Mouse (Mus musculus) cerebellum, adult 8-10 months (tissue): Measurements from ENCODE around the gene Fbln1.
A peak's percentile ranks its signal among the peaks of the same experiment; 100 is the strongest.

Experiments used
- DNase-seq: peaks from one replicate; pipeline ENCODE4 v3.0.0; 2022

The Fbln1 gene

DNA sequence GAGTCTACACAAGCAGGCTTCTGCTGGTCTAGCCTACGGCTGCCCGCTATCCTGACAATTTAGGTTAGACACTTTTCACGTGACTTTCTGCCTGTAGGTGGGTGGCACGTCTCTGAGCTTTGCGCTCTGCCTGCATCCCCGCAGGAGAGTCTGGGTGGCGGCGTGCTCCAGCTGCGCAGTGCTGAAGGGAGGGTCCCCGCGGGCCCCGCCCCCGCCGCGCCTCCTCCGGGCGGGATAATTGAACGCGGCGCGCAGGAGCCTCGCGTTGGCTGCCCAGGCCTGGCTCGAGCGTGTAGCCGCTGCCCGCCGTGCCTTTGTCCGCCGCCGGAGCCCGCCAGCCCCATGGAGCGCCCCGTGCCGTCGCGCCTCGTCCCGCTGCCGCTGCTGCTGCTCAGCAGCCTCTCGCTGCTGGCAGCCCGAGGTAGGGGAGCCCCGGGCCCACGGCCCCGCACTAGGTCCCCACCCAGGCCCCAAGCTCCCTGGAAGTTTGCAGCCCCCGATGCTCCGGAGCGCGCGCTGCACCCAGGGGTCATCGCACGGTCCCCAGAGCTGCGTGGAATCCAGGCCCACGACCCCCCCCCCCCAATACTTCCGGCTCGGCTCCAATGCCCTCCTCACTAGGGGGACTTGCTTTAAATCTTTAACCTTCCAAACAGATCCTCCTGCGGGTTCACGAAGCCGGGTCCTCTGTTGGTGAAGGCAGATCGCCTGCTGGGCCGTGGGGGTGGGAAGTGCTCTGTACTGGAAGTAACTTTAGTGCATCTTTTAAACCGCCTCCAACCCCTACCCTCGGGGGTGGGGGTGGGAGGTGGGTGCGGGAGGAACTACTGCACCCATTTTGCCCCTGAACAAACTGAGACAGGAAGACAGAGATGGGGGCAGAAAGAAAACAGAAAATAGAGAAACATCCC is at the start of gene Fbln1:
Fbln1 (plus strand) TSS at position 158 of the 911 bp plus-strand sequence.
- no peak for DNase-seq

GRCm38 (mm10) chr15:85156198-85156597 is 49.6 kb upstream of the Fbln1 start:
- no peak for DNase-seq

GRCm38 (mm10) chr15:85161416-85161815 is 44.3 kb upstream of the Fbln1 start:
- DNase-seq = no peak

DNA sequence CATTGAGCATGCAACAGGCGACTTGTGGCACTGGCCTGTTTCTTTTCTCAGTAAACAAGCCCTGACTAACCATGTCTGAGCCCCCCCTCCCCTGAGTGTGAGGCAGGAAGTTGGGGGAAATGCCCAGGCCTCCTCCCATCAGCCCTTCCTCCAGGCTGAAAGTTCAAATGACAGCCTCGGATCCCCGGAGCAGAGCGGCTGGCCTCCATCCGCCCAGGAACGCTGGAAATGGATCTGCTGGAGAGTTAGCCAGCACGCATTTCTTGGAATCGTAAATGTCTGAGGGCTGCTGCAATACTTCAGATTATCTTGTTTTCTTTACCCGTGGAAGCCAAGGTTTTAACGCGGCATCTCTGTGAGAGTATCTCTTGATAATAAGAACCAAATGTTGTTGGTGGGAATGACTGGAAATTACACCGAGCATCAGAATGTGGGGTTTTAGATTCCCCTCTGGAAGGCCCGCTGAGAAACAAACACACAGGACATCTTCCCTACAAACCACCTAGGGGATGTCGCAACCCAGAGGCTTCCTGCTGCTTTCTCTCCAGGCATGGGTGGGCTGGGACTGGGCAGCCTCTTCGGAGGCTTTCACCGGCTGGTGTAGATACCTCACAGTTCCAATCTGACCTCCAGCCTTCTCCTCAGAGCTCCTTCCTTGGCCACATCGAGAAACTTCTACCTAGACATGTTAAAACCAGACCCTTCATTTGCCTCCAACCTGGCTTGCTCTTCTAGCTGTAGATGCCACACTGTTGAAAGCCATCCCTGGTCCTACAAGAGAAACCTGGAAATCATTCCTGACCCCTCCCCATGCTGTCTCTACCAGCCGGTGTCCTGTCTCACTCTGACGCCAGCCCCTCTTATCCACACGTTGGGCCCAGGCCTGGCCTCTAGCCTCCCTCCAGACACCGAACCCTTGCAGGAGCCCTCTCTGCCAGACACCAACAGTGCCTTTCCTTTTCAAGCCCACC is 42.8 kb upstream of the Fbln1 start:
- no peak for DNase-seq

GRCm38 (mm10) chr15:85166433-85166933 is 39.3 kb upstream of the Fbln1 start:
- DNase-seq = no peak

DNA sequence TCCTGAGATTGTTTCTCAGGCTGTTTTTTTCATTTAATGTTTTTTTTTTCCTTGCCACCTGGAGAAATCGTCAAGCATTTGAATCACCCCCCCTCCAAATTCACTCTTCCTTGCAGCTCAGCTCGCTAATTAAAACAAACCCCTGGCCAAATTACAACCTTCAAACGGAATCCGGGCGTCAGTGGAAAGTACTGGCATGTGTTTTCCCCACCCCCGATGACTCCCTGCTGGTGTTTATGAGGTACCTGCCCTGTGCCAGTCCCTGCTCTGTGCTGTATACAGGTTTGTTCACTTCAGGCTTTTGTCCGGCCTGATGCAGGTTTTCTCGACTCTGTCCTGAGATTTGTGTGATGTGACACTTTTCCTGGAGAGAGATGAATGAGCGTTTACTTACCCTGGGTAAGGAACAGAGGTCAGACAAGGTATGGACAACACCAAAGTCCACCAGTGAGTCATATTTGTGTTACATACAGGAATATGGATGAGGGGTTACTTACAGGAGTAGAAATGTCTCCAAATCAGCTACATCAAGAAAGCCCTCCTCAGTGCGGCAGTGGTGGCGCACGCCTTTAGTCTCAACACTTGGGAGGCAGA is 38.6 kb upstream of the Fbln1 start:
- DNase-seq = no peak

GRCm38 (mm10) chr15:85172054-85172453 is 33.7 kb upstream of the Fbln1 start:
- no peak for DNase-seq

GRCm38 (mm10) chr15:85173425-85173824 is 32.3 kb upstream of the Fbln1 start:
- DNase-seq = no peak

DNA sequence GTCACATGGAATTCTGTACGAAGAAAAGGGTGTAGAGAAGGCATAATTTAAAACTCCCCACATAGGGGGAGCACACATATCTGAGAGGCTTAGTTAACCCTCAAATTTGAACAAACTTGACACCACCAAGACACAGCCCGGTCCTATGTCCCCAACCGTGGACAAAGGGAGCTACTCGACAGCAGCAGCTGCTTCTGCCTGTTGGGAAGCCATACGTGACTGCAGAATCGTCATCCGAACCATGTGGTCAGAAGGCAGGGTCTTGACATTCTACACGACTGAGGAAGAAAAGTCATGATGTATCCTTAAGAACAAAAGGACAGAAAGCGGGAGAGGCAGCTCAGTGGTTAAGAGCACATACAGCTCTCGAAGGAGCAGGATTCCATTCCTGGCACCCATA is 31.7 kb upstream of the Fbln1 start:
- no peak for DNase-seq

- DNase-seq = peak; percentile 9
Measured at GRCm38 (mm10) chr15:85177576-85177975, 28.2 kb upstream of the Fbln1 start.

DNA sequence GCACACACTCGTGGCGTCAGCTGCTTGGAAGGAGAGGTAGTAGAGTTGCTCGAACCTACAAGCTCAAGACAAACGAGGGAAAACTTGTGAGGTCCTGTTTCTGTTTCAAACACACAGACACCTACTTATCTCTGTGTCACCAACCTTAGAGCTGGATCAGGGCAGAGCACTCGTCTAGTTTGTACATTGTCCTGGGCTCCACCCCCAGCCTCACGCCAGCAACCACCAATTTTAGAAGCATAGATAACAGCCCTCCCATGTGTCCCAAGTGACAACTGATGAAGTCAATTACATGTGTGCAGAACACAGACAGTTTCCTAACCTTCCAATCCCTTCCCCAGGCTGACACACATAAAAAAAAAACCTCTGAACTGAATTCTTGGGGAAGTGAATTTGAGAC is 27.6 kb upstream of the Fbln1 start:
- no peak for DNase-seq

- no peak for DNase-seq
Measured at GRCm38 (mm10) chr15:85179528-85180180, 26.1 kb upstream of the Fbln1 start.

DNA sequence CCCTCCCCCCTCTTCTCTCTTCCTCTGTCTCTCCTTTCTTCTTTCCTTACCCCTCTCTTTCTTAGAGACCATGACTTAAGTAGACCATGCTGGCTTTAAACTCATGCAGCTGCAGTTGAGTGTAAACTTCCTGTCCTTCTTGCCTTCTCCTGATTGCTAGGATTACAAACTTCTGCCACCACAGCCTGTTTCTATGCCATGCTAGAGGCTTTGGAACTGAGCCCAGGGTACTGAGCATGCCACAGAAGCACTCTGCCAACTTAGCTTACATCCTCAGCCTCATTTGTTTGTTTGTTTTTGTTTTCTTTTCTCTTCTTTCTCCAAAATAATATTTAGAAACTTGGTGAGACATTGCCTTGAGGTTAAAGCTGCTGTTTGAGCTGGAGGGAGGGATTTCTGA is 25.4 kb upstream of the Fbln1 start:
- DNase-seq = no peak

DNA sequence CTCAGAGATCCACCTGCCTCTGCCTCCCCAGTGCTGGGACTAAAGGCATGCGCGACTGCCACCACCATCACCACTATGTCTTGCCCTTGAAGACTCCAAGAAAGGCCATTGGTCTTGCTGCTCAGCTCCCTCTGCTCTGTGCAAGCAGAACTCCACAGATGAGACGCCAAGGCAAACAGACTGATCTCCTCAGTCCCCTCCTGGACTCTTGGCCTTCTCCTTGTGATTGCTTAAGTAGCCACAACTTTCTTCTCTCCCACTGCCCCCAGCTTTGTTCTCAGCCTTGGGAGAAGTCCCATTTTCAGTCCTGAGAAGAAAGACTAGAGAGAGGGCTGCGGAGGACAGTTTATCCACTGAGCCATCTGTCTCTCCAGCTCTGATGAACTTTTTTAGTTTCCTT is 23.7 kb upstream of the Fbln1 start:
- no peak for DNase-seq

DNA sequence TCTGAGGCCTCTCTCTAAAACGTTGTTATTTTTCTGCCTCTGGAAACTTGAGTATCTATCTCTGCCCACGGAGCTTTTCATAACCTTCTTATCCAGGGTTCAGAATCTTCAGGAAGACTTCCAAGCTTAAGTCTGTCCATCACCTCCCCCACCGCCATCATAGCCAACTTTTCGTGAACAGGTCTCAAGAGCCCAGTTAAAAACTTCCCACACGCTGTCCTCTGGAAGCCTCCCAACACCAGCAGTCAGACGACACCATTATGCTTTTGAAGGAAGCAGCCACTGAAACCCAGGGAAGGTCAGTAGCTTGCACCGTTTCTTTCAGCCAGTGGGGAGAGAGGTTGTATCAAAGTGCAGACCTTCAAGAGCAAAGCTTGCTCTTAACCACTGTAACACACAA is 18.8 kb upstream of the Fbln1 start:
- no peak for DNase-seq

GRCm38 (mm10) chr15:85188167-85188778 is 17.5 kb upstream of the Fbln1 start:
- no peak for DNase-seq

DNA sequence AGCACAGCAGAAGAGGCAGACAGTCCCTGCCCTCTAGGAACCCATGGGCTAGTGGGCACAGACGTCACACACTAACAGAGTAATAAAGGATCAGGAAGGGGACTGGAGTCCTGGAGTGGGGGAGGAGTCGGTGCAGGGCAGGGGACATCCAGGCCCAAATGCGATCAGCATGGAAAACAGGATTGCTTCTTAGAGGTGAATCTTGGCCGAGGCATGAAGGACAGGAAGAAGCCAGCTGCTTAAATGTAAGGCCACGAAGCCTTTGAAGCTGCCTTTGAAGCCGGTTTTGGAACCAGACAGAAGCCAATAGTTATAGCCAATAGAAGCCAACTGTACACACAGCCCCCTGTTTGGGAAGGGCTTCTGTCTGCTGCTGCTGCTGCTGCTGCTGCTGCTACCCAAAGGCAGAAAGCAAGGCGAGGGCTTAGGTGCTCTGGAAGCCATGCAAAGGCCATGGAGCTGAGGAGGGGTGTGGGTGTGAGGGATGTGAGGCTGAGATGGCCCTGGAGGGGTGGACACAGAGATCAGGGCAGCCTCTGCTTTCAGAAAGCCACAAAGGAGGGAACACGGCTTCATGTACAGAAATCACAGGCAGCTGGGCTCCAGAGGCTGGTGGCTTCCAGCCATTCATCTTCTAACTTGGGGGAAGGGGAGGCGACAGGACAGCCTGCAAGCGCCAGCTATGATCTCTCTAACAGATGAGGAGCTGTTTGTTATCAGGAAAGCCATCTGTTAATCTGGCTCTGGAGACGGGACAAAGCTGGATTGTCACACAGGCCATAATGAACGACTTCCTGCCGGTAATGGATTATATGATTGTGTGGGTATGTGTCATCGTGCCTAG is 5.1 kb upstream of the Fbln1 start:
- DNase-seq = no peak

DNA sequence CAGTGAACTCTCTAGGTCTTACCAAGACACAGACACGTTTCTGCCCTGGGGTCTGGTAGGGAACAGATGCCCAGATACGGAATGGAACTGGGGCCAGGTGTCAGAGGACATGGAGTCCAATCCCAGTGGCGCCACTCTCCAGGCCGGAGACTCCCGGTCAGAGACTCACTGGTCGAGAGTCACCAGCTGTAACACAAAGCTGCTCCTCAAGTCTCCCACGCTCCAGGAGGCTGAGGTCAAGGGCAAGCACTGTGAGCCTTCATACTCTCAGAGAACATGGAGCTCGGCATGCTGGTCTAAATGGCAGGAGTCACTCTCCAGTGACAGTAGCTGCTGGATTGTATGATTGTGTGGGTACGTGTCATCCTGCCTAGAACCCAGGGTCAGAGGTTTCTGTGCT is 3.5 kb upstream of the Fbln1 start:
- no peak for DNase-seq

GRCm38 (mm10) chr15:85202787-85203186 is 3.0 kb upstream of the Fbln1 start:
- DNase-seq = no peak

DNA sequence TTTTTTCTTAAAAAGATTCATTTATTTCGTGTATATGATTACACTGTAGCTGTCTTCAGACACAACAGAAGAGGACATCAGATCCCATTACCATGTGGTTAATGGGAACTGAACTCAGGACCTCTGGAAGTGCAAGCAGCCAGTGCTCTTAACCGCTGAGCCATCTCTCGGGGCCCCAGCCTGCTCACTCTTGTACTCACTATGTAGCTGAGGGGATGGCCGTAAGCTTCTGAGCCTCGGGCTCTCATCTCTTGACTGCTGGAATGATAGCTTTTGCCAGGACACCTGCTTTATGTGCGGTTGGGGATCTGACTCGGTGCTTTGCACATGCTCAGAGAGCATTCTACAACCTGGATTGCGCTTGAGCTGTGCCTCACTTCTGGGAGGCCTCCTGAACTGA is 1.4 kb upstream of the Fbln1 start:
- no peak for DNase-seq

DNA sequence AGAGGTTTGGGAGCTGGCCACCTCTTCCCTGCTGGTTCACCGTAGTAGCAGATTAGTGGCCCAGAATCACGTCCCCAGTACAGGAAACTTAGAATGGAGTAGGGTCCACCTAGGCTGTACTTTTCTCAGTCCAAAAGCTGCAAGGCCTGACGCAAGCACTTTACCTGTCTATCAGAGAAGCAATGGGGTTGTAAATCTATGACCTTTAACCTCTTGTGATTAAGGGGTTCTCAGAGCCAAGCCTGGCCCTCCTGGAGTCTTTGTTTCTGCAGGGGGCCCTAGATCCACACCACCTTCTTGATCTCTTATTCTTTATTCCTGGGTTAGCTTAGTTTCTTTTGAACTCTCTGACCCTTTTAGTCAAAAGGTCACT is 940 bp downstream of the Fbln1 start:
- no peak for DNase-seq
